Mouse (Mus musculus) forebrain, embryonic 14.5 days (tissue): ENCODE measurements around the gene Kndc1. TPM values are rescaled to one million over a fixed set of nuclear protein-coding genes. Genes with fewer than 3 reads are reported as not detected.

ENCODE experiments used
- ATAC-seq: fragments of 200-750 bp; cut with Nextera tagmentation; 2 replicates; pipeline ENCODE4 v1.8.0; 2017; ENCODE audit warnings: mild to moderate bottlenecking, moderate library complexity
- DNase-seq: peaks from one replicate; pipeline ENCODE4 v3.0.0-alpha.2; 2015; ENCODE audit warnings: low spot score
- H3K27ac ChIP-seq: fragments of 300-500 bp; sonication (generic); 2 replicates; pipeline ENCODE4 v1.5.1; 2014; ENCODE audit warnings: low read depth, mild to moderate bottlenecking, control low read depth, low read length, moderate library complexity
- H3K27me3 ChIP-seq: fragments of 300-500 bp; sonication (generic); replicated peaks from 2 replicates; pipeline ENCODE4 v1.6.1; 2014; ENCODE audit warnings: low read length, control low read depth, mixed read lengths; ENCODE audit not compliant: control insufficient read depth, insufficient read depth
- H3K36me3 ChIP-seq: fragments of 300-500 bp; sonication (generic); 2 replicates; pipeline ENCODE4 v1.6.1; 2014; ENCODE audit warnings: low read length, control low read depth; ENCODE audit not compliant: control insufficient read depth, insufficient read depth
- H3K4me1 ChIP-seq: fragments of 300-500 bp; sonication (generic); 2 replicates; pipeline ENCODE4 v1.6.1; 2014; ENCODE audit warnings: antibody characterized with exemption, low read length, control low read depth; ENCODE audit not compliant: control insufficient read depth, insufficient read depth
- H3K4me2 ChIP-seq: fragments of 300-500 bp; sonication (generic); 2 replicates; pipeline ENCODE4 v1.6.1; 2014; ENCODE audit warnings: mild to moderate bottlenecking, control low read depth, low read length
- H3K4me3 ChIP-seq: fragments of 300-500 bp; sonication (generic); 2 replicates; pipeline ENCODE4 v1.5.1; 2014; ENCODE audit warnings: low read depth, low read length, control low read depth
- H3K9ac ChIP-seq: fragments of 300-500 bp; sonication (generic); 2 replicates; pipeline ENCODE4 v1.6.1; 2014; ENCODE audit warnings: mild to moderate bottlenecking, low read length, control low read depth, moderate library complexity
- H3K9me3 ChIP-seq: fragments of 300-500 bp; sonication (generic); replicated peaks from 2 replicates; pipeline ENCODE4 v1.6.1; 2016; ENCODE audit warnings: low read length, control low read depth, mixed read lengths; ENCODE audit not compliant: control insufficient read depth
- WGBS: fragments of 180-500 bp; shearing (Covaris S2); extraction: QIAGEN DNeasy Blood & Tissue Kit; methylation state at CpG from one replicate; pipeline ENCODE4 v1.1.7; 2014; 5-methylcytosine and 5-hydroxymethylcytosine counted together
- polyA plus RNA-seq: library from polyadenylated mRNA; unstranded; fragments of >200 nt; fragmentation: Nextera tagmentation; extraction: Ambion mirVana; gene quantifications from 2 replicates; pipeline ENCODE4 v1.2.1, GENCODE M21; 2014

The Kndc1 gene
- polyA plus RNA-seq, 1 experiment from 2014 or later, result 7.0 TPM

DNA sequence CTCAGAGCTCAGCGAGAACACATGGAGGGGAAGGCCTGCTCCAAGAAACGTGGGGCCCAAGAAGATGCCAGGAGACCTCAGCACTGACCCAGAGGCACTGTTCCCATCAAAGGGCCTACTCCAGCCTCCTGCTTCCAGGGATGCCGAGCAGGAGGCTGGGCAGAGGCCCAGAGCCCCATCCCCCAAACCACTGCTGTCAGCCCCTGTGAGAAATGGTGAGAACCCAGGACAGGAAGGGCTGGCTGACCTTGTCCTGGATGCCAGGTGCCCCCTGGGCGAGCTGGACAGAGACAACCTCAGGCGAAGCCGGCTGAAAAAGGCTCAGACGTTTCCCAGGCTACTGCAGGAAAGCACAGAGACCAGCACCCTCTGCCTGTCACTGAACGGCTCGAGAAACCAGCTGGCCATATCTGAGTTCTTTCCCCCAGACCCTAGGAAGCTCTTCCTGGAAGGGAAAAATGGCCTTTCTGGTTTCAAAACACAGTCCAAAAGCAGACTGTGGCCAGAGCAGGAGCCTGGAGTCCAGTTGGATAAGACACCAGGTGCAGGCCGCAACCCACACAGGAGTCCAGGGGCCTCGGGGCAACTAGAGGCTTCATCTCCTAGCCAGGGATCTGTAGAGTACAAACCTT is 15.8 kb downstream of the Kndc1 start:
- ATAC-seq (no peak), DNase-seq (no peak)
- H3K4me1 ChIP-seq, result peaks cover 10% of the 10 kb centered on the region
- H3K4me2 ChIP-seq, result no peak overlapping the region
- H3K4me3 ChIP-seq, result no peak overlapping the region
- WGBS, result 58% methylated on average over 11 of the region's 11 CpGs
- no peaks in the 10 kb centered on the region for H3K9me3 ChIP-seq
- H3K9ac ChIP-seq, result no peak overlapping the region
- H3K27ac ChIP-seq, result no peak overlapping the region
- H3K36me3 ChIP-seq, result no peaks in the 10 kb centered on the region
- H3K27me3 ChIP-seq, result peaks cover 19% of the 10 kb centered on the region

DNA sequence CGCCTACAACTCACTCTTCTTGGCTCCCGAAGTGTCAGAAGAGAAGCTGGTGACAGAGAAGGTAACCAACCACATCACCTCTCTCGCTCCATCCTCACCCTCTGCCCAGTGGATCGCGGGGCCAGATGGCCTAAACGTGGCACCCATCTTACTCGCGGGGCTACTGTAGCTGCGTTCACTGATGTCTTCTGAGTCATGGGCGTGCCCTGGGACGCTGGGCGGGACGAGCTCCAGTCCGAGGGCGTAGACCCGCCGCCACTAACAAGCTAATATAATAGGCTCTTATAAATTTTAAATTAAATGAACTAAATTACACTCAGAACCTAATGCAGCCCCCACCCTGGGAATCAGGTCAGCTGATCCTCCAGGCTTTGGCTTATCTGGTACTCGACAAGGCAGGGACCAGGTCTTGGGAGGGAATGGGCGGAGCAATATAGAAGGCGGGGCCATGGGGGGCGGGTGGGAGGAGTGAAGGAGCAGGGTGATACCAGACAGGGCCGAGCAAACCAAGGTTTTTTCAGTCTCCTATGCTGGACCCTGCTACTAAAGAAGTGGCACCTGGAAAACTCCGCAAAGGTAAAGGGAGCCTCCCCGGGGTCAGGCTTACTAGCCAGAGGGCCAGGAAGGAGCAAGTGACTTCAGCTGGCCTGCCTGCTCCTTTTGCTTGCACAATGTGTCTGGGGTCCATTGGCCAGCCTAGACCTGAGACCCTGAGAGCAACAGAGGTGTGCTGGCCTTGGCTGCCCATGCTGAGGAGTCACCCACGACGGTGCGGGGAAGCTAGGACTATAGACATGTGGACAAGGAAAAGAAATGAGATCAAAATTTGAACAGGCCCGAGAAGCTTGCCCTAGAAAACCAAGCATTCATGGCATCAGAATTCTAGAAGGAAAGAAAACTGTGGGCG is 19.9 kb downstream of the Kndc1 start:
- Histone ChIP-seq H3K27ac (no peak overlapping the region), H3K36me3 (no peaks in the 10 kb centered on the region), H3K4me2 (peak overlapping the region; percentile 39), H3K4me1 (peaks cover 6% of the 10 kb centered on the region), H3K27me3 (peaks cover 26% of the 10 kb centered on the region), H3K9ac (no peak overlapping the region), H3K4me3 (peak overlapping the region; percentile 17), H3K9me3 (no peaks in the 10 kb centered on the region)
- DNase-seq, result no peak
- WGBS, result 10% methylated on average over 29 of the region's 29 CpGs
- ATAC-seq, result peak; percentile 53

DNA sequence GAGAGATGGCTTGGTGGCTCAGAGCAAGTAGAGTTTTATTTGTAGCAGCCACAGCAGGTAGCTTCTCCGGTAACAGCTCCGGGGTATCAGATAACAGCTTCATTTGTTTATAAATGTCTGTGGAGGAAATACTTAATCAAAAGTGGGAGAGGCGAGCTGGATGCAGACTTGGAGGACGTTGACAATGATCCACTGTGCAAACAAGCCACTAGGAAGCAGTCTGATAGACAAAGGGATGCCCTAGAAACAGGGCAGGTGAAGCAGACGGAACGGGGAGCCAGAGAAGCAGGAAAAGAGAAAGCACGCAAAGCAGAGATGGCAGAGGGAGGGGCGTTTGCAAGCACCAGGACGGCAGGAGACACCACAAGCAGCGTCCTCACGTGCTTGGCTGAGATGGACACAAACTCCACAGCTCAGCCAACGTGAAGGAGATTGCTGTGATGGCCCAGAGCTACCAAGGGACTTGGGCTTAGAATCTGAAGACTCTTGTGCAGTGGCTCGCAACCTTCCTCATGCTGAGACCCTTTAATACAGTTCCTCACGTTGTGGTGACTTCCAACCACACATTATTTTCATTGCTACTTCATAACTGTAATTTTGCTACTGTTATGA is 21.3 kb downstream of the Kndc1 start:
- no peak overlapping the region for H3K27ac ChIP-seq
- 6% methylated on average over 14 of the region's 14 CpGs for WGBS
- ATAC-seq (no peak), DNase-seq (no peak)
- H3K9ac ChIP-seq, result no peak overlapping the region
- H3K4me1 ChIP-seq, result no peaks in the 10 kb centered on the region
- H3K27me3 ChIP-seq, result peaks cover 26% of the 10 kb centered on the region
- H3K36me3 ChIP-seq, result no peaks in the 10 kb centered on the region
- no peak overlapping the region for H3K4me3 ChIP-seq
- no peaks in the 10 kb centered on the region for H3K9me3 ChIP-seq
- H3K4me2 ChIP-seq, result 0 out of 2 replicates have a peak overlapping the region, but pooled peaks have one; percentile 3

DNA sequence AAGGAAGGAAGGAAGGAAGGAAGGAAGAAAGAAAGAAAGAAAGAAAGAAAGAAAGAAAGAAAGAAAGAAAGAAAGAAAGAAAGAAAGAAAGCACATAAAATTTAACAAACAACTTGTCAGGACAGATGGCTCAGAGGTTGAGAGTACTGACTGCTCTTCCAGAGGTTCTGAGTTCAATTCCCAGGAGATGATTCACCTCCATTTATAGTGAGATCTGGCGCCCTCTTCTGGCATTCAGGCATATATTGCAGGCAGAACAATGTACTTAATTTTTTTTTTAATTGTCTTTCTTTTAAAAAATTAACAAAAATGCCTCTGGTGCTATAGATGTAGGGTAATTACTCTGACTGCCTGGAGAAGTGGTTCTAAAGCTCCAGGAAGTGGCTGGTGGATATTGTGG is 21.8 kb downstream of the Kndc1 start:
- Histone ChIP-seq H3K36me3 (no peaks in the 10 kb centered on the region), H3K4me1 (no peaks in the 10 kb centered on the region), H3K9ac (no peak overlapping the region), H3K4me2 (no peak overlapping the region), H3K9me3 (no peaks in the 10 kb centered on the region), H3K27me3 (peaks cover 26% of the 10 kb centered on the region), H3K27ac (no peak overlapping the region), H3K4me3 (no peak overlapping the region)
- WGBS, result 0% methylated on average over 1 of the region's 1 CpGs
- DNase-seq, result peak; percentile 53
- ATAC-seq, result no peak

DNA sequence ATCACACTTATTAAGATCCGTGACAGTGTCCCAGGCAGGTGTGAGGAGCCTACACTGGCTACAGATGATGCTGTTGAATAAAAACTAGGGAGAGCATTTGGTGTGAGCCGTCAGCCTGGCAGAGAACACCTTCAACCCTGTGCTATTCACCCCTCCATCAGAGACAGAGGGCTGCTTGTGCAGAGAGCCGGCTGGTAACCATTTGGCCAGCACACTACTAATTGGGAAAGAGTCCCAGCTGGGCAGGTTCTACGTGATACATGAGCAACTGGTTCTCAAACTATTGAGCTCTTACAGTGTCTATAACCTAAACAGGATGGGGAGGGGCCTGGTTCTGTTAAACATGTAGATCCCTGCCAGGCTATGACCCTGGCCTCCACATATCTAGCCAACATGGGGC is 23.8 kb downstream of the Kndc1 start:
- Histone ChIP-seq H3K36me3 (no peaks in the 10 kb centered on the region), H3K9ac (no peak overlapping the region), H3K27me3 (peaks cover 22% of the 10 kb centered on the region), H3K4me1 (no peaks in the 10 kb centered on the region), H3K4me3 (no peak overlapping the region), H3K4me2 (no peak overlapping the region), H3K27ac (no peak overlapping the region), H3K9me3 (no peaks in the 10 kb centered on the region)
- DNase-seq, result no peak
- ATAC-seq, result no peak
- WGBS, result 74% methylated on average over 4 of the region's 4 CpGs

DNA sequence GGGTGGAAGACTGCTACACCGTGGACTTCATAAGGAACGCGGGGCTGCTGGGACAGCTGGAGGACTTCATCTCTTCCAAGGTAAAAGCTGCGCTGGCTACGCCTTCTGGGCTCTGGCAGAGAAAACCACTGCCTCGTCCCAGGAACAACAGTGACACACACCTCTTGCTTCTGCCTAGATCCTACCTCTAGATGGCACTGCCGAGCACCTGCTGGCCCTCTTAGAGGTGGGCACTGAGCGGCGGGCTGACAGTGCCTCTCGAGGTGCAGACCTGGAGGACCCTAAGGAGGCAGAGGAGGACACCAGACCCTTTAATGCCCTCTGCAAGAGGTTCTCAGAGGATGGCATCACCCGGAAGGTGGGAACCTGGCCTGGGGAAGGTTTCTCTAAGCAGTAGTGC is 36.2 kb downstream of the Kndc1 start:
- no peak overlapping the region for H3K4me2 ChIP-seq
- H3K9ac ChIP-seq, result no peak overlapping the region
- ATAC-seq (peak; percentile 55; the same call in 1 of the 2 replicates), DNase-seq (peak; percentile 62)
- no peaks in the 10 kb centered on the region for H3K9me3 ChIP-seq
- no peak overlapping the region for H3K27ac ChIP-seq
- H3K4me3 ChIP-seq, result no peak overlapping the region
- 11% methylated on average over 11 of the region's 11 CpGs for WGBS
- no peaks in the 10 kb centered on the region for H3K36me3 ChIP-seq
- H3K4me1 ChIP-seq, result no peaks in the 10 kb centered on the region
- H3K27me3 ChIP-seq, result no peaks in the 10 kb centered on the region

DNA sequence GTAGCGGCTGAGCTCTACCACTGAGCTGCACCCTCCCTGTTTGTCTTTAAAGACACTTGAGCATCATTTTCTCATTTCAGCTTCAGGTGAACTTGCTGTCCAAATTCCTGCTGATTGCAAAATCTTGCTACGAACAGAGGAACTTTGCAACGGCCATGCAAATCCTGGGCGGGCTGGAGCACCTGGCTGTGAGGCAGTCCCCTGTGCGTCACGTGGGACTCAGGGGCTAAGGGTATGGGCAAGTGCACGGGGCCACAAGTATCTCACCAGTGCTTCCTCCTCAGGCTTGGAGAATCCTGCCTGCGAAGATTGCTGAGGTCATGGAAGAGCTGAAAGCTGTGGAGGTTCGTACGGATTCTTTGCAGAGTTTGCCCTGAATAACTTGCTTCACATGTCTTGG is 42.2 kb downstream of the Kndc1 start:
- no peaks in the 10 kb centered on the region for H3K36me3 ChIP-seq
- H3K27ac ChIP-seq, result no peak overlapping the region
- DNase-seq (no peak), ATAC-seq (no peak)
- WGBS, result 92% methylated on average over 10 of the region's 10 CpGs
- H3K9ac ChIP-seq, result no peak overlapping the region
- H3K4me1 ChIP-seq, result no peaks in the 10 kb centered on the region
- H3K4me2 ChIP-seq, result no peak overlapping the region
- no peak overlapping the region for H3K4me3 ChIP-seq
- H3K27me3 ChIP-seq, result peaks cover 4% of the 10 kb centered on the region
- H3K9me3 ChIP-seq, result no peaks in the 10 kb centered on the region

DNA sequence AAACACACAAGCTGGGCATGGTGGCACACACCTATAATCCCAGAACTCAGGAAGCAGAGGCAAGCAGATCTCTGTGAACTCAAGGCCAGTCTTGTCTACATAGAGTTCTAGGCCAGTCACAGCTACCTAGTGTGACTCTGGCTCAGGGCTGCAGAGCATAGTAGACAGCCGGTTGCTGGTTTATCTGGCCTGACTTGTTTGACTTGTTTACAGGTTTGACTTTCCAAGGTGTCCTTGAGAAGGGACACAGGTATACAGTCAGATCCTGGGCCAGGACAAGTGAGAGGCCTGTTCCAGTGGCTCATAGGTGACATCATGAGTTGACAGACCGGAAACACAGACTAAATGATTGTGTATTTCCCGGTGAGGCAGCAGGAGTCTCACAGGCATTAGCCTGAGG is 42.6 kb downstream of the Kndc1 start:
- peaks cover 8% of the 10 kb centered on the region for H3K27me3 ChIP-seq
- H3K4me3 ChIP-seq, result no peak overlapping the region
- no peaks in the 10 kb centered on the region for H3K4me1 ChIP-seq
- ATAC-seq (no peak), DNase-seq (no peak)
- 78% methylated on average over 3 of the region's 3 CpGs for WGBS
- H3K9ac ChIP-seq, result no peak overlapping the region
- H3K36me3 ChIP-seq, result no peaks in the 10 kb centered on the region
- H3K4me2 ChIP-seq, result no peak overlapping the region
- H3K9me3 ChIP-seq, result no peaks in the 10 kb centered on the region
- H3K27ac ChIP-seq, result no peak overlapping the region

DNA sequence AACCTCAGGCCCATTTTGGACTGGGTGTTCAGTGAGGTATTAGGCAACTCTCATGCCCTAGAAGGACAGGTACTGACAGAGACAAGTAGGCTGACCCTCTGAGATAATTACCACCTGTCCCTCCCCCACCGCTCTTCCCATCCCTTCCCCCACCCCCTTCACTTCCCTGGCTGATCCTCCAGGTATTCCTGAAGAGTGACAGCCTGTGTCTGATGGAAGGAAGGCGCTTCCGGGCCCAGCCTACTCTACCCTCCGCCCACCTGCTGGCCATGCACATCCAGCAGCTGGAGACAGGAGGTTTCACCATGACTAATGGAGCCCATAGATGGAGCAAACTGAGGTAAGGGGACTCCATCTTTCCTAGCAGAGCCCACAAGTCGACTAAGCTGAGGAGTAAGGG is 43.3 kb downstream of the Kndc1 start:
- Histone ChIP-seq H3K9me3 (no peaks in the 10 kb centered on the region), H3K4me3 (no peak overlapping the region), H3K36me3 (no peaks in the 10 kb centered on the region), H3K27me3 (peaks cover 15% of the 10 kb centered on the region), H3K27ac (no peak overlapping the region), H3K9ac (no peak overlapping the region), H3K4me2 (no peak overlapping the region), H3K4me1 (no peaks in the 10 kb centered on the region)
- no peak for ATAC-seq
- 74% methylated on average over 5 of the region's 5 CpGs for WGBS
- no peak for DNase-seq
